Mouse (Mus musculus) cerebral cortex, adult 2 months (tissue): ENCODE measurements around the gene Ptges3.

ENCODE experiments used
- WGBS: fragments of 180-500 bp; shearing (Covaris S2); methylation state at CpG from one replicate; pipeline ENCODE4 v1.1.7; 2018; 5-methylcytosine and 5-hydroxymethylcytosine counted together

Ptges3 gene

GRCm38 (mm10) chr10:128059207-128059981 is 640 bp downstream of the Ptges3 start:
- under 1% methylated on average over 62 of the region's 62 CpGs for WGBS

DNA sequence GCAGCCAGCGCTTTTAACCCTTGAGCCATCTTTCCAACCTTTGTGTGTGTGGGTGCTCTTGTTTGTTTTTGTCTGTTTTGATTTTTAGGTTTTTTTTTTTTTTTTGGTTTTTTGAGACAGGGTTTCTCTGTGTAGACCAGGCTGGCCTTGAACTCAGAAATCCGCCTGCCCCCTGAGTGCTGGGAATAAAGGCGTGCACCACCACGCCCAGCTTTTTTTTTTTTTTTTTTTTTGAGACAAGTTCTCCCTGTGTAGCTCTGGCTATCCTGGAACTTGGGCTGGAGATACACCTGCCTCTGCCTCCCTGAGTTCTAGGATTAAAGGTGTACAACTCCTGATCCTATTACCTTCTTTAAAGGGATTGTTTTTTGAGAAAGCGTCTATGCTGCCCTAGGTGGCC is 2.4 kb downstream of the Ptges3 start:
- 89% methylated on average over 5 of the region's 5 CpGs for WGBS

- 92% methylated on average over 6 of the region's 6 CpGs for WGBS
These were observed 3.7 kb downstream of the Ptges3 start for GRCm38 (mm10) chr10:128062221-128062989.

DNA sequence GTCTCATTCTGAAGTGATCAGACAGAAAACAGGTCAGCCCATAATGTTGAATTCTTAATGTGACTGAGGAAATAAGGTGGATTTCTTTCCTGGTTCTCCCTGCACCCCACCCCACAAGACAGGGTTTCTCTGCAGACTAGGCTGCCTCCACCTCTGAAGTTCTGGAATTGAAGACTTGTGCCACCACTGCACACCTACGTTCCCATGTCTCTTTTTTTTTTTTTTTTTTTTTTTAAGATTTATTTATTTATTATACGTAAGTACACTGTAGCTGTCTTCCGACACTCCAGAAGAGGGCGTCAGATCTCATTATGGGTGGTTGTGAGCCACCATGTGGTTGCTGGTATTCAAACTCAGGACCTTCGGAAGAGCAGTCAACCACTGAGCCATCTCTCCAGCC is 7.3 kb downstream of the Ptges3 start:
- WGBS = 62% methylated on average over 5 of the region's 5 CpGs

- WGBS = 75% methylated on average over 4 of the region's 4 CpGs
These were observed 10.4 kb downstream of the Ptges3 start for GRCm38 (mm10) chr10:128069201-128069600.

- WGBS = 97% methylated on average over 2 of the region's 2 CpGs
These were observed 11.7 kb downstream of the Ptges3 start for GRCm38 (mm10) chr10:128070432-128070831.

DNA sequence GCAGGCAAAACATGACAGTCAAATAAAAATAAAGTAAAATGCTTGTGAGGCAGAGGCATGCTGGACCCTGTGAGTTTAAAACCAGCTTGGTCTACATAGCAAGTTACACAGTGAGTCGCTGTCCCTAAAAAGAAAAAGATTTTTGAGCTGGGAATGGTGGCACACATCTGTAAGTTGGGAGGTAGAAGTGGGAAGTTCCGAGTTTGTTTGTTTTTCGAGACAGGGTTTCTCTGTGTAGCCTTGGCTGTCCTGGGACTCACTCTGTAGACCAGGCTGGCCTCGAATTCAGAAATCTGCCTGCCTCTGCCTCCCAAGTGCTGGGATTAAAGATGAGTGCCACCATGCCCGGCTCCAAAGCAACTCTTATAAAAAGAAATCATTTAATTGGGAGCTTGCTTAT is 19.5 kb downstream of the Ptges3 start:
- WGBS = 81% methylated on average over 5 of the region's 5 CpGs

- WGBS = 70% methylated on average over 1 of the region's 1 CpGs
These were observed 21.7 kb downstream of the Ptges3 start for GRCm38 (mm10) chr10:128080496-128080895.

DNA sequence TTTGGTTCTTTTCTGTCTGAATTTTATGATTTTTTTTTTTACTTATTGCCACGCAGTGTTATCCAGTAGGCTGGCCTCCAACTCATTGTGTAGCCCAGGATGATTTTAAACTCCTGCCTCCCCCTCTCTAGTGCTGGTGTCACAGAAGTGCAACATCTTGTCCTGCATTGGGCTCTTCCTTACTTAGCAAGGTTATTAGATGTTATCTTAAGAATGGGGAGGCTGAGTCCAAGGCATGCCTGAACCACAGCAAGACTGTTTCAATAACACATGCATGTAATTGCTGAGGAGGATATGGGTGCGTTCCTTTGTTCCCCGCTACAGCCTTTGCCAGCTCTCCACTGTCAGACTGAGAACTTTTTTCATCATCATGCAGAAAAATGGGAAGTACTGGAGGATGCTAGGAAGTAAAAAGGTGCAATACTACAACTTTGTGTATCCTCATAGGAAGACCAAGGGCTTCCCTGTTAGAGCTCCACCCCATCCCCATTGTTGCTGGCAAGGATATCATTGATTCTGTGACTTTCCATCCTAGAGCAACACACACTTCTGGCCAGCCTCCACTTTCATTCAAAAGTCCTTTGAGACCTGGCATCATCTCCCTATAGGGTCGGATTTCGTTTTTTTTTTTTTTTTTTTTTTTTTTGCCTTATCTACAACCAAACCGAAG is 23.2 kb downstream of the Ptges3 start:
- WGBS = 32% methylated on average over 6 of the region's 6 CpGs

- WGBS = 5% methylated on average over 9 of the region's 9 CpGs
These were observed 23.7 kb downstream of the Ptges3 start for GRCm38 (mm10) chr10:128082477-128082808.

- under 1% methylated on average over 34 of the region's 34 CpGs for WGBS
These were observed 24.2 kb downstream of the Ptges3 start, which contains the start of gene Atp5b for GRCm38 (mm10) chr10:128082880-128083421. Gene Atp5b (plus strand): TSS chr10:128083273.

DNA sequence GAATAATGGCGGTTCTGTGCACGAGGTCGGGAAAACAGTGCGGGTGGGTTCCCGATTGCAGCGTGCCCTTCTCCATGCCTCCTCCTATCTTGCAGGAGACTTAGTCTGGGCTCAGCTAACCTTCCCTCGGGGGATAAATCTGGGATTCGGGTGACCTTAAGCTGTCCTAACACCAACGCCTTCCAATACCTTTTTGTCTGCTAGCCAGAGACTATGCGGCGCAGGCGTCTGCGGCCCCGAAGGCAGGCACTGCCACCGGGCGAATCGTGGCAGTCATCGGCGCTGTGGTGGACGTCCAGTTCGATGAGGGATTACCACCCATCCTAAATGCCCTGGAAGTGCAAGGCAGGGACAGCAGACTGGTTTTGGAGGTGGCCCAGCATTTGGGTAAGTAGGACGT is 24.9 kb downstream of the Ptges3 start:
- under 1% methylated on average over 22 of the region's 22 CpGs for WGBS

GRCm38 (mm10) chr10:128084160-128084559 is 25.4 kb downstream of the Ptges3 start:
- WGBS = 2% methylated on average over 3 of the region's 3 CpGs

GRCm38 (mm10) chr10:128086391-128086790 is 27.6 kb downstream of the Ptges3 start:
- WGBS = 63% methylated on average over 6 of the region's 6 CpGs

DNA sequence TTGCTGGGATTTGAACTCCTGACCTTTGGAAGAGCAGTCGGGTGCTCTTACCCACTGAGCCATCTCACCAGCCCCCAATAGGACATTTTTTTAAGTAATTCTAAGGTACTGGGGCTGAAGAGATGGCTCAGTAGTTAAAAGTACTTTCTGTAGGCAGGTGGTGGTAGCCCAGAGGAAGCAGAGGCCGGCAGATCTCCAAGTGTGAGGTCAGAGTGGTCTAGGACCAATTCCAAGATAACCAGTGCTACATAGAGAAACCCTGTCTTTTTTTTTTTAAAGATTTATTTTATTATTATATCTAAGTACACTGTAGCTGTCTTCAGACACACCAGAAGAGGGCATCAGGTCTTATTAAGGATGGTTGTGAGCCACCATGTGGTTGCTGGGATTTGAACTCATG is 28.5 kb downstream of the Ptges3 start:
- WGBS = 65% methylated on average over 2 of the region's 2 CpGs

DNA sequence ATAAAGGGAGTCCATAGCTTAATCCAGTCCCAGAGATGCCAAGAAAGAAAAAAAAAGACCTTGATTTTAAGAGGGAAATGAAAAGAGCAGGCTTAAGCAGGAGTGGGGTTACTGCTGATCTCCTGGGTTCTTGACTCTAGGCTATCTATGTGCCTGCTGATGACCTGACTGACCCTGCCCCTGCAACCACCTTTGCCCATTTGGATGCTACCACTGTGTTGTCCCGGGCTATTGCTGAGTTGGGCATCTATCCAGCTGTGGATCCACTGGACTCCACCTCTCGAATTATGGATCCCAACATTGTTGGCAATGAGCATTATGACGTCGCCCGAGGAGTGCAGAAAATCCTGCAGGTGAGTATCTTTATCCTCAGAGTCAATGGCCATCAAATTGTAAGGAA is 29.4 kb downstream of the Ptges3 start:
- WGBS = 75% methylated on average over 5 of the region's 5 CpGs

GRCm38 (mm10) chr10:128089842-128090241 is 31.1 kb downstream of the Ptges3 start:
- WGBS = 48% methylated on average over 5 of the region's 5 CpGs

DNA sequence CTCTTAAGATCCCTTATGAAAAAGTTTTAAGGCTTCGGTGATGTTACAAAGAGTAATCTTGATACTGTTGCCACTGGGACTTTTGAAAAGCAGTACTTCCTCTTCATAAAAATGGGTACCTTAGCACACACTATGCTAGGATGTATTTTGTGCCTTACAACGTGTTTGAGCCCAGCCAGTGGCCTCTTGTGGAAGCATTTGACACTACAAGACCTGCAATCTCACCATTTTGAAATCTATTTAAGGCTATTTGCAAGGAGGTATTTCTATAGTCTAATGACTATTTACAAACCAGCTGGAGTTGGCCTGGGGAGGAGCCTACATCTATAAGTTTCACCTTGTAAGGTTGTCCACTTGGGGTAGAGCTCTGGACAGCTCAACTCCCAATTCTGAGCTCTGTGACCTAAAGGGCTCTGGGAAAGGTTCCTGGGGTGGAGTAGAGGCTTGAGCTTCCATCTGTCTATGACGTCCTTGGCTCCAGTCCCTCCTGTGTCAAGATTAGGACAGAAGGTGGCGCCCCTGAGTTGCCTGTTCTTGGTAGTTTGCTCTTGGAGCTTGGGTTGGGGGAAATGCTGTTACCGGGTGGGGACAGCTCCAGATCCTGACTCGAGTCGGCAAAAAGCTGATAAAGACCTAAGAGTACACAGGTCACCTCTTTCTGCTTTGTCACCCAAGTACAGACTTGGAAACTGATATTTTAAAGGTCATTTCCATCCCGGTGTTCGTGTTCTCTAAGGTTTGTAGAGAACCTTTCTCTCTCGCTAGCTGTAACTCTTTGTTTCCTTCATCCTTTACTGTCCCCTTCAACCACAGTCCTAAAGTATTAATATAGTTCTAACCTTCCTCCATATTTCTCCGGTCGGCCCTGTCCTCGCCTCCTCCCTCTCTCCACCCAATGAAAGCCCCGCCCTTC is 32.2 kb downstream of the Ptges3 start:
- 3% methylated on average over 14 of the region's 14 CpGs for WGBS

DNA sequence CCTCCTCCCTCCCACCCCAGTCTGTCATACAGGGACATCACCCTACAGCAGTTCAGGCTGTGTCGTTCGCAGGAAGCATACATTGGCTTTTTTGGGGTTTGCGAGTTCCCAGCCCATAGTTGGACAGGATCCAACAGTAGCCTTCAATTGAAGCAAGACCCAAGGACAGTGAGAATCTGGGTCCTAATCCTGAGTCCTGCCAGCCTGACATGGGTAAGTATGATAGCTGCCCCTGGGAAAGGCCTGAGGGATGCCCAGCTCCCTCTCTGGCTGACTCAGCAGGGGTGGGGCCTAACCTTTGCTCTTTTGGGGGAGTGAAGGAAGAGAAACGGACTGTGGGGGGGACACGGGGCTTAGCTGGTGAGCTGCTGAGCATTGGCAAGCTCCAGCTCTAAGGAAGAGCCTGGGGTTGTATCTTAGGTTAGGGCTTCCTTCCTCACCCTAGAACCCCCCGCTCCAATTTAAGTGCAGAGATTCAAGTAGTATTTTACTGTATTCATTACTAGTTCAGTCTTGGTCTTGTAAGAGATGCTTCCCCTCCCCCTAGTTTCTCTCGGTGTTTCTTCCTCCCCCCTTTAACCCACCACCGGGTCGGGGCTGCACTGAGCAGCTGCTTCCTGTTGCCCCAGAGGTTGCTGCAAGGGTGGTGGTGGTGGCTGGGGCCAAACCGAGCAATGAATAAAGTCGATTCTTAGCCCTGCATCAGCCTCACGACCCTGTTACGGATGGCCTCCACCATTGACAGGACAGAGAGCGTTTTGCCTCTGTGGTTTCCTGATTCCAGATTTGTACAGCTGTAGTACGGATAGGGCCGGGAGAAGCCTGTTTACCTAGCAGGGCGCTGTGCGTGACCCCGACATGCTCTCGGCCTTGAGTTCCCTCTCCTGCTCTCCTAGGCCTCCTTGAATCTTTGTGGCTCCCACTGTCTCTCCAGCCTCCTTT is 33.1 kb downstream of the Ptges3 start, which contains the start of gene Baz2a:
Baz2a (plus strand) TSS at position 14 of the 942 bp plus-strand sequence.
- under 1% methylated on average over 20 of the region's 20 CpGs for WGBS
